Mouse (Mus musculus): Measurements from ENCODE around the gene Cpz. TPM values are rescaled to one million over a fixed set of nuclear protein-coding genes. Genes with fewer than 3 reads are reported as not detected.

Gene Cpz
- under 1 TPM in 1 of 26 experiments, not detected in 25; 0.85 TPM for total RNA-seq (2018; cell fraction: chromatin; rRNA removed)
- total RNA-seq (2018; cell fraction: cytosol; rRNA removed), result not detected
- total RNA-seq (2018; cell fraction: nucleus; rRNA removed), result not detected
- polyA plus RNA-seq (2018), result not detected in 3 replicates

DNA sequence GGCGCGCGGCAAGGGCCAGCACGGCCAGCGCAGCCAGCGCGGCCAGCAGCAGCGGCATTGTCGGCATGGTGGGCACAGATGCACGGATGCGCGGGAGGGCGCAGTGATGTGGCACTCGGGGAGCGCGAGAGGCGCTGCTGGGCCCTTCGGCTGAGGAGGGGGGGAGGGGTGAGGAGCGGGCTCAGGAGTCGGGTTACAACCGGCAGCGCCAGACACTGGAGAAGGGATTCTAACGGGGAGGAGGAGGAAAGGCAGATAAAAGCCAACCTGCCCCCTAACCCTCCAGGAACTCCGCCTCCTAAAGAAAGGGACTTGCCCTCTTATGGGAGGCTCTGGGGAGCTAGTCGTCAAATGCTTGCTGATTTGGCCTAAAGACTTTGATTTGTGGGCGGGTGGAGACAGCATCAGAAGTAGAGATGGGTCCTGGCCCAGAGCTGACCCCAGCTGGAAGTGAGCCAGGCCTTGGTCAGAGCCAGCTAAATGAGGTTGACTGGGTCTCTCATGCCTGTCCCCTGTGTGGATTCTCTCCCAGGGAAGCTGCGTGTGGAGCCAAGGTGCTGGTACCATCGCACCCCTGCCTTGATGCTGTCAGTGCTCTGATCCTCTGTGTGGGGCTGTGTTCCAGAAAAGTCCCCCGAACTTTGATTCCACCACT lies at the start of gene Cpz:
Gene Cpz, minus strand, starts transcription at position 230 of the 655 bp plus-strand sequence.
- no peaks in the 10 kb centered on the region for H3K36me3 ChIP-seq (ENCODE audit: inconsistent target)
- no peaks in the 10 kb centered on the region for H3K79me2 ChIP-seq (ENCODE audit: inconsistent target)
- WGBS (ENCODE audit: missing documents), result 5% methylated on average over 24 of the region's 29 CpGs
- no peak within 1 kb of the TSS for H3K4me3 ChIP-seq (ENCODE audit: inconsistent target)
- H3K27ac ChIP-seq, result no peak within 1 kb of the TSS

DNA sequence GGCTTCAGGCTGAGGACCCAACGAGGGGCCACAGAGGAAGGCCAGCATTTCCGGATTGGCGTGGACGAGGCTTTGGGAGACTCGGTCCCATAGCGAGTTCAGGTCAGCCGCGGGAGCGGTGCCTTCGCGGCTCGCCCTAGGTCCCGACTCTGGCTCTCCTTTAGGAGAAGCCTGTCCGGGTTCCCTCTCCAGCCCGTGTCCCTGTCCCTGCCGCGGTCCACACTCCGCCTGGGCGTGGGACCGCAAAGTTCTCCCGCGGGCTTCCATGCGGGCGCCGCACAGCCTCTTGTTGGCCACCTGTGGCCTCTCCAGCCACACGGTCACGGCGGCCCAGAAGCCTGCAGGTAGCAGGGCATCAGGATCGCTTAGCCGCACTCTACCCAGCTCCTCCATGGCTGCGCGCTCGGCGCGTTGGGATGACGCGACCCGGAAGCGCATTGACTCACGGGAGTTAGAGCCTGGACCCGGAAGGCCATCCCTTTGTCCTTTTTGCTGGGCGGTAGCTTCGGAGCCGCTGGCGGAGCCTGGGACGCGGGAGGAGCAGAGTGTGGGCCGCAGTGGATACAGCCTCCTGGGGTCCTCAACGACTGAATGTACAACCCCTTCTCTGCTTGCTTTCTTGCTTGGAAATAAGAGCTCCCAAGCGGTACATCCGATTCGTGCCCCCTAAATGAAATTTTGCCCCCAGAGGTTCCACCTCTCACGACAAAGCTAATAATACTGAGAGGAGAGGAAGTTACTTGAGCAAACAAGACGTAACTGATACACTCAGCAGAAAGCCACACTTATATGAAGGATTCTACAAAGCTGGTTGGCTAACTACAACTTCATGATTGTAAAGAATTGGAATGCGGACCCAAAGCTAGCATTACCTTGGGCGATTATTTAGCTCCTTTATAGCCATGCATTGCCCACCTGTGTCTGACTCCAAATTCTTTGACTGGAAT lies 49.4 kb upstream of the Cpz start, which contains the start of gene Trmt44:
Gene Trmt44, minus strand, starts transcription at position 418 of the 947 bp plus-strand sequence.
- Histone ChIP-seq H3K27ac (peak within 1 kb of the TSS; percentile 76), H3K79me2 (ENCODE audit: inconsistent target) (peaks cover 12% of the 10 kb centered on the region), H3K36me3 (ENCODE audit: inconsistent target) (peaks cover 31% of the 10 kb centered on the region), H3K4me3 (ENCODE audit: inconsistent target) (peak within 1 kb of the TSS; percentile 85)
- 4% methylated on average over 53 of the region's 56 CpGs for WGBS (ENCODE audit: missing documents)

GRCm38 (mm10) chr5:35571546-35571945 lies 46.0 kb upstream of the Cpz start:
- Histone ChIP-seq H3K36me3 (ENCODE audit: inconsistent target) (peaks cover 61% of the 10 kb centered on the region), H3K79me2 (ENCODE audit: inconsistent target) (peaks cover 12% of the 10 kb centered on the region), H3K27ac (no peak overlapping the region), H3K4me3 (ENCODE audit: inconsistent target) (no peak overlapping the region)
- 79% methylated on average over 6 of the region's 6 CpGs for WGBS (ENCODE audit: missing documents)

DNA sequence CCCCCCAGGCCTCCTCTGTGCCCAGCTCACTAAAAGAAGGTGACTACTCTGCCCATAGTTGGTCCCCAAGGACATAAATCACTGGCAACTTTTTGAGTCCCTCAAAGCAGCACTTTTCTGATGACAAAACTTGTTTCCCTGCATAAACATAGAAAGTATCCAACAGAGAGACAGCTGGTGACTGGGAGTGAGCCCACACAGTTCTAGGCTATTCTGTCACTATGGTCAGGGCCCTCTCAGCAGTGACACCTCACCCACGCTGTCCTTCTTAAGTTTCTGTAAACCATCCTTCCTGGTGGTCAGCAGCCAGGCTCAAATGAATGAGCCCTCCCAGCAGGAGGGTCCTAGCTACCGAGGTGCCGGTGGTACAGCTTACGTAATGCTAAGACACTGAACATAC lies 41.1 kb upstream of the Cpz start:
- Histone ChIP-seq H3K79me2 (ENCODE audit: inconsistent target) (no peaks in the 10 kb centered on the region), H3K36me3 (ENCODE audit: inconsistent target) (peaks cover 93% of the 10 kb centered on the region), H3K4me3 (ENCODE audit: inconsistent target) (no peak overlapping the region), H3K27ac (no peak overlapping the region)
- 72% methylated on average over 4 of the region's 4 CpGs for WGBS (ENCODE audit: missing documents)

DNA sequence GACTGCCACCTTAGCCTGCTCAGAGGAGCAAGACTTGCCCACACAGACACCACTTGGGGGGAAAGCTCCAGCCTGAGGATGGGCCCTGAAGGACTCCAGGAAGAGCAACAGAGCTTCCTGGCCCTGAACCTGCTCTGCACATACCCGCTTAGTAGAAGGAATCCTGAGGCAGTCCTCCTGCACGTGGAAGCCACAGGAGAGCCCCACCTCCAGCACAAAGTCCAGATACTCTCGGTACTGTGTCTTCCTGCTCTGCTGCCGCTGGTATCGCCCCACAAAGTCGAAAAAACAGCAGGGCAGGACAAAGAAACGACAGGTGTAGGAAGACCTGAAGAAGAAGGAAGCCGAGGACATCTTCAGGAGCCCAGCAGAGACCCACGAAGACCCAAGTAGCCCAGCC lies 39.7 kb upstream of the Cpz start:
- Histone ChIP-seq H3K4me3 (ENCODE audit: inconsistent target) (no peak overlapping the region), H3K36me3 (ENCODE audit: inconsistent target) (peaks cover 88% of the 10 kb centered on the region), H3K27ac (no peak overlapping the region), H3K79me2 (ENCODE audit: inconsistent target) (no peaks in the 10 kb centered on the region)
- WGBS (ENCODE audit: missing documents), result 90% methylated on average over 9 of the region's 9 CpGs

GRCm38 (mm10) chr5:35563449-35563848 lies 38.0 kb upstream of the Cpz start:
- Histone ChIP-seq H3K79me2 (ENCODE audit: inconsistent target) (no peaks in the 10 kb centered on the region), H3K4me3 (ENCODE audit: inconsistent target) (no peak overlapping the region), H3K36me3 (ENCODE audit: inconsistent target) (peaks cover 88% of the 10 kb centered on the region), H3K27ac (no peak overlapping the region)
- 0% methylated on average over 1 of the region's 1 CpGs for WGBS (ENCODE audit: missing documents)

- Histone ChIP-seq H3K36me3 (ENCODE audit: inconsistent target) (peaks cover 89% of the 10 kb centered on the region), H3K27ac (no peak overlapping the region), H3K4me3 (ENCODE audit: inconsistent target) (no peak overlapping the region), H3K79me2 (ENCODE audit: inconsistent target) (no peaks in the 10 kb centered on the region)
- WGBS (ENCODE audit: missing documents), result 100% methylated on average over 2 of the region's 2 CpGs
Observed at GRCm38 (mm10) chr5:35562616-35563015, 37.1 kb upstream of the Cpz start.

- Histone ChIP-seq H3K27ac (no peak overlapping the region), H3K4me3 (ENCODE audit: inconsistent target) (no peak overlapping the region), H3K79me2 (ENCODE audit: inconsistent target) (no peaks in the 10 kb centered on the region), H3K36me3 (ENCODE audit: inconsistent target) (peaks cover 74% of the 10 kb centered on the region)
- 92% methylated on average over 8 of the region's 8 CpGs for WGBS (ENCODE audit: missing documents)
Observed at GRCm38 (mm10) chr5:35559447-35559846, 33.9 kb upstream of the Cpz start.

DNA sequence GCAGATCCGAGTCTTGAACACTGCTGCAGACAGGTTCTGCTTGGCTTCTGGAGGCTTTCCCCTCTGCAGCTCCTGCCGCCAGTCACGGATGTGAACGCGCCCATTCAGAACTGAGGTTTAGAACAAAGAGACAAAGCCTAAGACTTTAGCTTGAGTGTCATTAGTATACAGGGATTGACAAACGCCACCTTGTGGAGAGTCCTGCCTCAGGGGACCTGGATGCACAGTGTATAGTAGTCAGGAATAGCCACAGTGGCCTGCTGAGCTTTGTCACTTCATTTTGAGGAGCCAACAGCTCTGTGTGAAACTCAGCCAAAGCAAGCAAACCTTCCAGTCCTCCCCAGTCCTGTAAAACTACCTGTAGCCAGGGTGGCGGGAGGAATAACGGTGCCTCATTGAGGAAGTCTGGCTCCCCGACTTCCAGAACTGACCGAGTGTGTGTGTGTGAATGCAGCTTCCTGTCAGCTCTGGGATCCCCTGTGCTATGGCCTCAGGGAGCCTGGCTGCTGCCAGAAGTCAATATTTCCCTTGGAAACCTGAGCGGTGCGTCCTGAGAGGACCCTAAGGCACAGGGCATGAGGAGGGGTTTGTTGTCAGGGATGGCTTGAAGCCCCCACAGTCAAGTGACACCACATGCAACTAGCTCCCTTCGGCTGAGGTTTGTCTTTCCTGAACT lies 32.6 kb upstream of the Cpz start:
- H3K27ac ChIP-seq, result no peak overlapping the region
- no peaks in the 10 kb centered on the region for H3K79me2 ChIP-seq (ENCODE audit: inconsistent target)
- 87% methylated on average over 13 of the region's 13 CpGs for WGBS (ENCODE audit: missing documents)
- peaks cover 63% of the 10 kb centered on the region for H3K36me3 ChIP-seq (ENCODE audit: inconsistent target)
- no peak overlapping the region for H3K4me3 ChIP-seq (ENCODE audit: inconsistent target)

- H3K27ac ChIP-seq, result no peak overlapping the region
- 91% methylated on average over 7 of the region's 7 CpGs for WGBS (ENCODE audit: missing documents)
- H3K36me3 ChIP-seq (ENCODE audit: inconsistent target), result peaks cover 47% of the 10 kb centered on the region
- no peaks in the 10 kb centered on the region for H3K79me2 ChIP-seq (ENCODE audit: inconsistent target)
- H3K4me3 ChIP-seq (ENCODE audit: inconsistent target), result no peak overlapping the region
Observed at GRCm38 (mm10) chr5:35556393-35556792, 30.9 kb upstream of the Cpz start.

DNA sequence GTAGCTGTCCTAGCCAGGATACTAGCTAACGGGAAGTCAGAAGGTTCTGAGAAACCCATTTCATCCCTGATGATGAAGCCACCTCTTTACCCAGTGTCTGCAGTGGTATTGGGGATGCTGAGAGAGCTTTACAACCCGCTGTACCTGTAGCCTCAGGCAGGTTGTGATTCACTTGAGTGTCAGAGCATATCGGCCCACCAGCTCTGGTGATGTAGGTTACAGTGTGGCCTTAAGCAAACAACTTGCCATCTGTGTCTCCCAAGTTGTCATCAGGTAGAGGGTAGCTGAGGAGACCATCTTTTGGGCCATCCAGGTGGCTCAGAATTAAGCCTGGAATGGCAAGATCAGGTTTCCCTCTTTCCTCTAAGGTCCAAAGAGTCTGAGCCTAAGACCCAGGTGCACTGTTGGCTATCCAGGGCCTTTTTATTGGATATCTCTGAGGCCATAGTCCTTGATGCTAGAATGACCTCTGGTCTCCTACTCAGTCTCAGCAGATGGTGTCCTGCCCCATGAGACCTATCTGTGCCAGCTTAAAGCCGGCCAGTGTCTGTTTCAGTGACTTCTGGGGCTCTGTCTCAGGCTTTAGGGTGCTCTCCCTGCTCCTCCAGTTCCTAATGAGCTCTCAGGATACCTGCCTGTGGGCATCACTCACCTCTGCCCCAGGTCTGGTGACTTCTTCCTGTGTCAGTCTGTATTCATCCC lies 27.5 kb upstream of the Cpz start:
- WGBS (ENCODE audit: missing documents), result 91% methylated on average over 4 of the region's 4 CpGs
- no peak overlapping the region for H3K27ac ChIP-seq
- no peaks in the 10 kb centered on the region for H3K79me2 ChIP-seq (ENCODE audit: inconsistent target)
- no peak overlapping the region for H3K4me3 ChIP-seq (ENCODE audit: inconsistent target)
- peaks cover 19% of the 10 kb centered on the region for H3K36me3 ChIP-seq (ENCODE audit: inconsistent target)

DNA sequence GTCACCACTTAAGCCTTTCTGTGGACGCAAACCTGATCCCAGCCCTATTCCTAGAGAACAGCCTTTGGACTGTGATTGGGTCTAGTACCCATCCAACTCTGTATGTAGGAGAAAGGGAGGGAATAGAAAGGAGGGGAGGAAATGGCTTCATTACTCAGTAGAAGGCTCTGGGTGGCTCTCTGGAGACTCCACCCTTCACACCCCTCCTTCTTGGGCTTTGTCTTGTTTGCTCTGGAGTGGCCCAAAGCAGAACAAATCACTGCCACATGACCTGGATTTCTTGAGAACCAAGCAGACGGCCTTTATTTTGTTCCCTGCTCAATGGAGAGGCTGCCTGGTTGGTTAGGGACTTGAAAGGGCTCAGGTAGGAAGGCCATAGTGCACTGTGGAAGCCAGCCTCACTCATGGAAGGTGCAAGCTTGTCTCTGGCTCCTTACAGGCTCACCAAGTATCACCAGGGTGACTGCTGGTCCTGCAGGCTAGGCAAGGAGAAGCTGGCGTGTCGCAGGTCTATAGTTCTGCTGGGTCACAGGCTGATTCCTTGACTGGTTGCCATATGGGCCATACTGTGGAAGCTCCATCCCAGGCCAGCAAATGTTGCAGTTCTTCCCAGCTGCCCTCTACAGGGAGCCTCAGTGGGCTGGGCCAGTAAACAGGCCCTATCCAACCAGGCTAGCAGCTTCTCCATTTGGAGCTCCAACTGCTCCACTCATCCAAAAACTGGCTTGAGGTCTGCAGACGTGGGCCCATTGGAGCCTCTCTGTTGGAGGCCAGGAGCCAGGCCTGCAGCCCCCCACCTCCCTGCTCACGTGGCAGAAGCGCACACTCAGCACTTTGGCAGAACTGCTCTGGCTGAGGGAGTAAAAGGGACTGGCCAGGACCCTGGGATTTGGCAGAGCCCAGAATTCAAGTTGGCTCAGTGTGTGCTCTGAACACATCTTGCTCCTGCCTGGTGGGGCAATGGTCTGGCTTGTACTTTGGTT lies 26.6 kb upstream of the Cpz start:
- 58% methylated on average over 7 of the region's 7 CpGs for WGBS (ENCODE audit: missing documents)
- Histone ChIP-seq H3K27ac (no peak overlapping the region), H3K36me3 (ENCODE audit: inconsistent target) (peaks cover 11% of the 10 kb centered on the region), H3K79me2 (ENCODE audit: inconsistent target) (no peaks in the 10 kb centered on the region), H3K4me3 (ENCODE audit: inconsistent target) (no peak overlapping the region)

DNA sequence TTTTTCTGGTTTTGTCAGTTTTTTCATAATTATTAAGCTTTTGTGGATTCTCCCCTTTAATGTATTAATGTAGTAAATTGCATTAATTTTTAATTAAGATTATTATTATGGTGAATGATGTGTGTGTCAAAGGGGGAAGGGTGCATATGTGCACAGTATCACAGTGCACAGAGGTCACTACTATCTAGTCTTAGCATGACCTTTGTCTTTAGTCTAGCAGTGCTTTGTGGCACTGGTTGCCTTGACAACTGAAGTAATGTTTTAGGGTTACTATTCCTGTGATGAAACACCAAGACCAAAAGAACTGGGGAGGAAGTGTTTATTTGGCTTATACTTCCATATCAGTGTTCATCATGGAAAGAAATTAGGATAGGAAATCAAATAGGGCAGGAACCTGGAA lies 20.6 kb upstream of the Cpz start:
- no peaks in the 10 kb centered on the region for H3K79me2 ChIP-seq (ENCODE audit: inconsistent target)
- H3K4me3 ChIP-seq (ENCODE audit: inconsistent target), result no peak overlapping the region
- no peak overlapping the region for H3K27ac ChIP-seq
- H3K36me3 ChIP-seq (ENCODE audit: inconsistent target), result no peaks in the 10 kb centered on the region
